Mouse (Mus musculus) retina, embryonic 14.5 days (tissue): ENCODE data around the gene Arfgap1.

Experiments
- DNase-seq: peaks from one replicate; pipeline ENCODE4 v3.0.0-alpha.2; 2015; ENCODE audit warnings: low spot score

The Arfgap1 gene

DNA sequence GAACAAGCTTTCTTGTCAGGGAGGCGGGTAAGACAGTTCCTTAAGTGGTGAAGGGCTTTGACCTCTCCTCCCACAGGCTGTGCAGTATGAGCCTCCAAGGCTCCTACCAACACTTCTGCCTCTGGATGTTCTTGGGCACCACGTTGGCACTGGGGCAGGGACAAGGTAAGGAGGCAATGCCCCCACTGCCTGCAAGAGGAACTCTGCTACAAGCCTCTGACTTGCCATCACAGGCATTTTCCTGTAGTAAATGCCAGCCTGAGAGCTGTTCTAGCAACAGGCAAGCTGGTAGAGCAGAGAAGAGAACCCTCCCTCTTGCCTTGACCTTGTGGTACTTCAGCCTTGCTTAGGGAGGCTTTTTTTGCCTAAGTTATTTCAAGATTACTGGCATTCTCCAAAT, 19.4 kb downstream of the Arfgap1 start, which contains the start of gene Col20a1:
TSS of gene Col20a1 (plus strand) at position 87 of the 400 bp plus-strand sequence.
- no peak for DNase-seq

- no peak for DNase-seq
Measured at GRCm38 (mm10) chr2:180987001-180987400, 20.0 kb downstream of the Arfgap1 start.

GRCm38 (mm10) chr2:180987432-180988030, 20.5 kb downstream of the Arfgap1 start:
- no peak for DNase-seq

DNA sequence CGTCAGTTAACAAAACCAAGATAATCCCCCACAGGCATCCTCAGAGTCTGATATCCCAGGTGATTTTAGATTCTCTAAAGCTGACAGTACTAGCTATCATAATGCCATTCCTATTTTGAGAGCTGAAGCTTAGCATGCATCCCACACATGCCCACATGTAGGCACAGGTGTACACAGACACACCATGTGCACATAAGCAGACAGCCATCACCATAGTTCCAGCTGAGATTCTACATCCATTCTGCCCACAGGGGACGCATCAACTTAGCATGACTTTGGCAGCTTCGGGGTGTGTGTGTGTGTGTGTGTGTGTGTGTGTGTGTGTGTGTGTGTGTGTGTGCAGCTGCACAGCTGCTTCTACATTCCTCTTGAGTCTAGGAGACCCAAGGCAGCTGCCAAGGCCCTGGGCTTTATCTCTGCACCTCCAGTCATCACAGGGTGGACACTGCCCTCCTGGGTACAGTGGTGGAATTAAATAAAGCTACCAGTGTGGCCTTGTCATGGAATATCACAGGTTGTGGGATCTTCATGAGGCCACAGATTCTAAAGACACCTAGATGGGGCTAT, 21.4 kb downstream of the Arfgap1 start:
- DNase-seq: peak; percentile 4

- DNase-seq: no peak
Measured at GRCm38 (mm10) chr2:180988948-180989347, 21.9 kb downstream of the Arfgap1 start.

DNA sequence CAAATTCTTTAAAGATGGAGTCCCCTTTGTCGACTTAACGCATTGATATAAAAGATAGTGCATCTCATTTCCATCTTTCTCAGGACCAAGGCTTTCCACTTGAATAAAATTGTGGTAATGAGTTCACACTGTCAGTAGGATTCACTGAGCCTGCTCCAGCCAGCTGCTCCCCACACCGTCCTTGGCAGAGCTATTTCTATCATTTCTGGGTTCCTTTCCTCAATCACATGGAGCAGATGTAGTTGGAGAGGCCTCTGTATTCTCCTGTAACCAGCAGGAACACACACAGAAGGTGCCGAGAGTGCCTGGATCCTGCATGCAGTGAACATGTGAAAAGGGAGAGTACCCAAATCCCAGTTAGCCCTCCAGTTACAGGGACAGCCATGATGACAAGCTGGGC, 23.3 kb downstream of the Arfgap1 start:
- no peak for DNase-seq

GRCm38 (mm10) chr2:180994360-180994759, 27.3 kb downstream of the Arfgap1 start:
- no peak for DNase-seq

DNA sequence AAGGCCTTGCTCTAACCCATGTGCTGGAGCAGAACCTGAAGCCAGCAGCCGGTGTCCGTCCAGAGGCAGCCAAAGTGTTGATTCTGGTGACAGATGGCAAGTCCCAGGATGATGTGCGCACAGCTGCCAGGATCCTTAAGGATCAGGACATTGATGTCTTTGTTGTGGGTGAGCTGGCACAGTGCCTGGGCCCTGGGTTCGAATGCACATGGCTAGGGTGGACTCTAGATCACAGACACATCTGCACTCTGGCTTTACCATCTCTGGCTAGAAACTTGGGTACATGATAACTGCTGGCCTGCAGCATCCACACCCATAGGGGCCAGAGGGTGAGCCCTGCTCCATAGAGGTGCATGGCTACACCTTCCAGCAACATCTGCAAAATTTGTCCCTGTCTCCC, 28.4 kb downstream of the Arfgap1 start:
- no peak for DNase-seq

- peak; percentile 86 for DNase-seq
Measured at GRCm38 (mm10) chr2:180996436-180996835, 29.4 kb downstream of the Arfgap1 start.

DNA sequence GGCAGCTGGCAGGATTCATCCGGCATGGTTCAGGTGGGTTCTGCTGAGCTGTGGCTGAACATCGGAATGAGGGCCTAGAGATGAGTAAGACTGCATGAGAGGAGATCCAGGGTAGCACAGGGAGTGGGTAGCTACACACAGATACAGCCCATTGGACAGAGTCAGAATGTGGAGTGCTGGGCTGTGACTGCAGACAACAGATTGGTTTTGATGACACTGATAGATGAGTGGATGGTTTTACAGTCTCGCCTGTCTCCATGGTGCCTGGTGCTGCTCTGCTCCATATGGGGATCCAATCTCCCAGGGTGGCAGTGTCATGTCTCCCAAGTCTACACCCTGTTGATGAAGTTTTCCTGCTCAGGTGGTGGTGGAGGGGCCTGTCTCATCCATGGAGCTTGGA, 29.9 kb downstream of the Arfgap1 start:
- DNase-seq: no peak

DNA sequence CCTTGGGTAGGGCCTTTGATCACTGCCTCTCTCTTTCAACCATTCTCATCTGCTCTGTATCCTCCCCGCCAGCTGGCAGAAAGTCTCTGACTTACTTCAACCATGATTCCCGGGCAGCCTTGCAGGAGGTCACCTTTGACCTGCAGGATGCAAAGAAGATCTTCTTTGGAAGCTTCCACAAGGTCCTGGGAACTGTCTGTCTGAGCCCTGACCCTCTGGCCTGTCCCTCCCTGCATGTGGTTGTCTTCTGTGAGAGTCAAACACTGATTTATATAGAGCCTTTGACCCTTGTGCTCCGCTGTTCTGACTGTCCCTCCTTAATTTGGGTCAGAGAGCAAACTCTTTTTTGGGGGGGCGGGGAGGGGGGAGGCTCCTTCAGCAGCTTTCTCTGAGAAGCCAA, 40.0 kb downstream of the Arfgap1 start:
- no peak for DNase-seq

GRCm38 (mm10) chr2:181008339-181008738, 41.3 kb downstream of the Arfgap1 start:
- no peak for DNase-seq

DNA sequence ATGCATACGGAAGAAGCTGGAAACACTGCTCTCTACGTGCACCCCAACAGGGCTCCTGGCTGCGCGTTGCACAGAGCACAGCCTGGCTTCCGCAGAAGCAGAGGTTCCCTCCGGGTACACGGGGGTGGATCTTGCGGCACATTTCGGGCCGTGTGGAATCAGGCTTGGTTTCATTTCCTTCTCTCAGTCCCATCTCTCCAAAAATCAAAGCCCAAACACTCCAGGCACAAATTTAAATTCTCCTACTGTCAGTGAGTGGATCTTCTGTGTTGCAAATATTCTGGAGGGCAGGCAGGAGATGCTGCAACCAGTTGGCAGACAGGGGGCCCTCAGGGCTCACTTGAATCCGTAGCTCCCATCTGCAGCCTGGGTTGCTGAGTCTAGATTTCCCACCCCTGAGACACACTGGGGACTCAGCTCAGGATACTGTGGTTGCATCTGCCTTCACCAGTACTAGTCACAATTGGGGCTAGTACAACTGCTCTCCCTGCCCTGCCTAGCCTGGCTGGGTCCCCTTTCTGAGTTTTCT, 64.4 kb downstream of the Arfgap1 start:
- DNase-seq: no peak
